Mouse (Mus musculus): ENCODE measurements around the gene Tmem62. TPM values are rescaled to one million over a fixed set of nuclear protein-coding genes. Genes with fewer than 3 reads are reported as not detected.

Gene Tmem62
- total RNA-seq, 2 experiments from 2014 or later: 2.9 to 4.2 TPM

Small RNA genes within 50 kb of the gene (microRNA-seq; reads per million reads assigned to microRNA genes)
- gene Gm44325 (ENCODE audit: borderline replicate concordance in 2 of 2): 0 reads per million in 2 experiments

Other genes starting within 250 kb of the Tmem62 start
- gene Cdan1, start 126.9 kb upstream of the Tmem62 start, total RNA-seq (2021): 1 to 10 TPM; 4.5 to 5.6 TPM
- gene Ttbk2, start 126.4 kb upstream of the Tmem62 start, total RNA-seq (2021): 1 to 10 TPM; 7.4 to 7.7 TPM
- 10 to 100 TPM; 20.4 to 21.3 TPM for gene Ubr1, start 6.3 kb upstream of the Tmem62 start, total RNA-seq (2021)
- 10 to 100 TPM; 12.5 to 16.6 TPM for gene Ccndbp1, start 31.4 kb downstream of the Tmem62 start, total RNA-seq (2021)
- under 1 TPM in 1 of 2 experiments, not detected in 1; 0.16 TPM for gene Epb42, start 60.1 kb downstream of the Tmem62 start, total RNA-seq (2021)
- gene Tgm5, start 108.8 kb downstream of the Tmem62 start, total RNA-seq (2021): not detected
- gene Tgm7, start 132.8 kb downstream of the Tmem62 start, total RNA-seq (2021): not detected
- 10 to 100 TPM; 13.9 to 14.5 TPM for gene Adal, start 163.4 kb downstream of the Tmem62 start, total RNA-seq (2021)
- 1 to 10 TPM; 3.2 to 3.6 TPM for gene Lcmt2, start 163.6 kb downstream of the Tmem62 start, total RNA-seq (2021)
- gene Tubgcp4, start 193.6 kb downstream of the Tmem62 start, total RNA-seq (2021): 10 to 100 TPM in 1 of 2 experiments, 1 to 10 TPM in 1; 9.9 to 11.8 TPM
- gene Zscan29, start 194.1 kb downstream of the Tmem62 start, total RNA-seq (2021): 1 to 10 TPM; 4.5 to 4.6 TPM

Measured in gastrocnemius, postnatal 25 days (tissue).